26 mouse cellular contexts compared by ENCODE assay signal in the genomic region with DNA sequence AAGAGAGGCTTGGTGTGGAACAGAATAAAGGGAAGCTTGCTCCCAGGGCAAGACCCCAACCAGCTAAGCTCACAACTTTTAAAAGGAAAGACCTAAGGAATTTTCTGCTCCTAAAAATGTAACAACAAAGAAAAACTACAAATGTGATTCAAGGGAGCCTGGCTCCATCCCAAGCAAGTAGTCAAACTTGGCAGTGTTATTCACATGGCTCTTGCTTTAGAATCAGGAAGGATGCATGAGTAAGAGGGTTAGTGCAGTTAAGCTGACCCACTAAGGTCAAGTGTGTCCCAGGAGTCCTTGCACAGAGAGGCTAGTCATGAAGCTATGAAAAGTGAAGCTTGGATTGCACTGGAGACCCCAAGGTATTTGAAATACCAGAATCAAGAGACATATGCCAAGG. TPM values are rescaled to one million over a fixed set of nuclear protein-coding genes. Genes with fewer than 3 reads are reported as not detected.
DNase-seq lines count a peak whose midpoint lies in the region; ATAC-seq and TF ChIP-seq lines count a peak whose summit lies in the region.
"Had no signal": no experiment of that assay in that cellular context is flagged by ENCODE, and none has a peak within 500 bp of the region (broad histone marks: within the 10 kb centered on the region; RNA-seq: fewer than 3 reads in every experiment).

No protein-coding gene starts in this region.

- no peaks in the 10 kb centered on the region for H3K4me1 ChIP-seq in kidney, postnatal 0 days (replicated peaks; ENCODE audit: insufficient read depth, low read length)
- H3K4me1 ChIP-seq: embryonic facial prominence, embryonic 13.5 days; heart, embryonic 15.5 days; liver, embryonic 13.5 days; neural tube, embryonic 15.5 days; stomach, embryonic 15.5 days had no signal

- no peaks in the 10 kb centered on the region for H3K9me3 ChIP-seq in kidney, postnatal 0 days (replicated peaks; ENCODE audit: low read length)
- H3K9me3 ChIP-seq: embryonic facial prominence, embryonic 13.5 days; heart, embryonic 15.5 days; liver, embryonic 13.5 days; neural tube, embryonic 15.5 days; stomach, embryonic 15.5 days had no signal

- no peak overlapping the region for H3K4me2 ChIP-seq in kidney, postnatal 0 days (ENCODE audit: low read length)
- H3K4me2 ChIP-seq: embryonic facial prominence, embryonic 13.5 days; heart, embryonic 15.5 days; liver, embryonic 13.5 days; midbrain, embryonic 11.5 days; neural tube, embryonic 15.5 days; stomach, embryonic 15.5 days had no signal

- no peak overlapping the region for H3K4me3 ChIP-seq in kidney, postnatal 0 days (replicated peaks; ENCODE audit: low read depth, low read length)
- H3K4me3 ChIP-seq: embryonic facial prominence, embryonic 13.5 days; heart, adult 2 months; heart, embryonic 15.5 days; liver, embryonic 13.5 days; neural tube, embryonic 15.5 days; stomach, embryonic 15.5 days had no signal

- TF ChIP-seq CTCF in kidney, postnatal 0 days (IDR thresholded peaks at IDR 0.05; ENCODE audit: low read depth), result no peak

- H3K9ac ChIP-seq in kidney, postnatal 0 days (ENCODE audit: low read depth, low read length), result no peak overlapping the region
- H3K9ac ChIP-seq: embryonic facial prominence, embryonic 13.5 days; forebrain, postnatal 0 days; heart, embryonic 15.5 days; liver, embryonic 13.5 days; neural tube, embryonic 15.5 days; stomach, embryonic 15.5 days had no signal

- no peak for ATAC-seq in kidney, postnatal 0 days (replicated peaks; ENCODE audit: low FRiP score, low read depth)
- no peak for ATAC-seq in granulocyte monocyte progenitor cell, adult 5-6 weeks (replicated peaks; ENCODE audit: poor library complexity, severe bottlenecking)
- ATAC-seq: CD4-positive, CD25-positive, alpha-beta regulatory T cell, adult 4 months; forebrain, postnatal 0 days; hindbrain, postnatal 0 days; intestine, embryonic 16.5 days had no signal

- DNase-seq in adrenal gland, adult (ENCODE audit: inconsistent age in 2 of 2, low spot score in 1 of 2), result peak; percentile 29 to 82
- no peak for DNase-seq in adrenal gland, postnatal 4 days (ENCODE audit: low spot score in 2 of 2)
- peak; percentile 26 for DNase-seq in kidney, postnatal 0 days (ENCODE audit: low spot score)
- DNase-seq in kidney, adult 11 months, result no peak
- DNase-seq in adrenal gland, adult 8-10 months, result peak; percentile 25
- peak; percentile 26 for DNase-seq in fibroblast of lung, adult 2 months (ENCODE audit: low read depth)
- DNase-seq: cerebellum, adult 8-10 months; cerebellum, postnatal 36 days; embryo, embryonic 11 days; forebrain, postnatal 0 days; gastrocnemius, postnatal 14 days; heart, adult 2 months; liver, embryonic 13.5 days; lung, adult 2 months; lung, postnatal 14 days; thymus, postnatal 25 days had no signal

- H3K27me3 ChIP-seq in kidney, postnatal 0 days (ENCODE audit: insufficient read depth, low read length), result no peaks in the 10 kb centered on the region
- H3K27me3 ChIP-seq: embryonic facial prominence, embryonic 13.5 days; heart, embryonic 15.5 days; liver, embryonic 13.5 days; neural tube, embryonic 15.5 days; stomach, embryonic 15.5 days had no signal

- peaks cover 20% of the 10 kb centered on the region for H3K36me3 ChIP-seq in kidney, postnatal 0 days (ENCODE audit: insufficient read depth, low read length)

- no peak overlapping the region for H3K27ac ChIP-seq in kidney, postnatal 0 days
- H3K27ac ChIP-seq: embryonic facial prominence, embryonic 13.5 days; heart, adult 2 months; heart, embryonic 15.5 days; hindbrain, postnatal 0 days; liver, embryonic 13.5 days; neural tube, embryonic 15.5 days; stomach, embryonic 15.5 days had no signal

RNA-seq across cellular contexts. Expression of a gene that starts 17.9 kb away (rescaled TPM):
- 1 to 10 TPM; 3.7 to 7.3 TPM for total RNA-seq in adrenal gland, postnatal 4 days (2021)
- polyA plus RNA-seq in kidney, postnatal 0 days (2015; fragmentation: Nextera tagmentation; extraction: Ambion mirVana), result 0.03 and 0.07 TPM in 2 replicates
- total RNA-seq in adrenal gland, adult 8-10 months (2022), result under 1 TPM; 0.23 to 0.65 (median 0.43) TPM
- total RNA-seq in granulocyte monocyte progenitor cell, adult 5-6 weeks (2014; fragmentation: Nextera tagmentation), result not detected in 2 replicates
- 0.04 TPM in 1 of 2 replicates, not detected in the other for total RNA-seq in granulocyte monocyte progenitor cell, adult 5-6 weeks (2017)
- total RNA-seq: megakaryocyte progenitor cell, adult 5-6 weeks had no signal

RNA-seq across cellular contexts. Expression of a gene that starts 29.7 kb away (rescaled TPM):
- 10 to 100 TPM; 56.7 to 58.5 TPM for total RNA-seq in adrenal gland, postnatal 4 days (2021)
- 46.6 and 48.4 TPM in 2 replicates for polyA plus RNA-seq in kidney, postnatal 0 days (2015; fragmentation: Nextera tagmentation; extraction: Ambion mirVana)
- 10 to 100 TPM; 27.2 to 49.5 (median 35.1) TPM for total RNA-seq in adrenal gland, adult 8-10 months (2022)
- 89.4 and 91.3 TPM in 2 replicates for total RNA-seq in granulocyte monocyte progenitor cell, adult 5-6 weeks (2014; fragmentation: Nextera tagmentation)
- total RNA-seq in granulocyte monocyte progenitor cell, adult 5-6 weeks (2017), result 41.5 and 50.1 TPM in 2 replicates

Comparison
In these comparisons a context has a peak if more than half of its experiments do, and no peak if none do; other contexts are left out.
1. DNase-seq: peak in adrenal gland, adult (2 of 2), kidney, postnatal 0 days (single experiment), adrenal gland, adult 8-10 months (single experiment) and fibroblast of lung, adult 2 months (single experiment); none in adrenal gland, postnatal 4 days (0 of 2) and kidney, adult 11 months (single experiment).